Mouse (Mus musculus) sigmoid colon, adult 10 weeks (tissue): ENCODE measurements around the gene Ly6c1. TPM values are rescaled to one million over a fixed set of nuclear protein-coding genes. Genes with fewer than 3 reads are reported as not detected.

Experiments
- polyA plus RNA-seq: library from polyadenylated mRNA; stranded (reverse); fragments of 350-450 nt; fragmentation: Illumina TruSeq; extraction: RNeasy Lipid Tissue Mini Kit (QIAGEN cat#74804); gene quantifications from one replicate; pipeline ENCODE4 v1.2.3, GENCODE M21; 2014; ENCODE audit warnings: low read depth, low replicate concordance

Gene Ly6c1
- polyA plus RNA-seq = 30.2 TPM

GRCm38 (mm10) chr15:75048642-75049261 lies at the start of gene Ly6c1:
Gene Ly6c1, minus strand, starts transcription at chr15:75048830.

Other genes with a start within 250 kb of the Ly6c1 start
- gene Gml2, start 229.8 kb downstream of the Ly6c1 start, polyA plus RNA-seq = not detected
- gene 2010109I03Rik, start 151.8 kb downstream of the Ly6c1 start, polyA plus RNA-seq = 31.4 TPM
- gene Ly6i, start 65.4 kb downstream of the Ly6c1 start, polyA plus RNA-seq = not detected
- 326 TPM for gene Ly6a, start 50.8 kb downstream of the Ly6c1 start, polyA plus RNA-seq
- gene Ly6c2, start 63.1 kb upstream of the Ly6c1 start, polyA plus RNA-seq = 19.3 TPM
- 102 TPM for gene Ly6g, start 106.4 kb upstream of the Ly6c1 start, polyA plus RNA-seq
- gene BC025446, start 167.5 kb upstream of the Ly6c1 start, polyA plus RNA-seq = 25.6 TPM
- not detected for gene Ly6f, start 219.6 kb upstream of the Ly6c1 start, polyA plus RNA-seq